Mouse (Mus musculus): ENCODE measurements at regions not wholly inside any gene's neighbourhood (a gene's known extent, or its start where the extent isn't known, plus 50 kb on each side); places are given as distances from the start of the nearest gene placed in this dataset.

DNA sequence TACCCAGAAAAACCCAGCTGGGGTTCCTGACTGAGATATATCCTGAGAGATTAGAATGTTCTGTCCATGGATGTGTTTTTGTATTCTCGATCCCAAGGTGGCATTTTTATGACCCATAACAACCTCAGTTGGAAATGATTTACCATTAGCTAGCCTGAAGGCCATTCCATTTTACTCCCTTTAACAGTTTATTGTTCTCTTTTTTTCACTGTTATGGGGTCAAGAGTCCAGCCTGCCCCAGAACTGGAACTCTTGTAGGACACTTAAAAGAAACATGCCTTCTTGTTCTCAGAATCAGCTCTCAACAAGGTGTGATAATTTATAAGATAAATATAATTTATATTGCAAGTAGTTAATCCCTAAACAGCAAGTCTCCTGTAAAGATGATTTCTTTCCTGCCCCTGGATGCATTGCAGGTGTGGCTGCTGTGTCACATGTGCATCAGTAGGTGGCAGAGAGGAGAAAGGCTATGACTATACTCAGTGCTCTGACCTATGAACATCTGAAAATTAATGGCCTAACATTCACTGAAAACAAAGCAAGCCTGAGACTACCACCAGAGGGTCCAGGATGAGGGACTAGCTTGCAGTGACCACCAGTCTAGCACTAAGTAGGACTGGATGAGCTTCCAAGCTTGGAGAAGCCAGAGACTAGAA is 181.6 kb upstream of the Gm527 start:
- H3K4me1 ChIP-seq = no peaks in the 10 kb centered on the region
- no peak overlapping the region for H3K4me2 ChIP-seq
- H3K27me3 ChIP-seq (replicated peaks) = no peaks in the 10 kb centered on the region
- no peak overlapping the region for H3K9ac ChIP-seq
- H3K27ac ChIP-seq = no peak overlapping the region
- H3K36me3 ChIP-seq (replicated peaks) = no peaks in the 10 kb centered on the region
- WGBS = 98% methylated on average over 1 of the region's 1 CpGs
- no peak overlapping the region for H3K4me3 ChIP-seq
- no peaks in the 10 kb centered on the region for H3K9me3 ChIP-seq
- ATAC-seq (replicated peaks) = no peak

DNA sequence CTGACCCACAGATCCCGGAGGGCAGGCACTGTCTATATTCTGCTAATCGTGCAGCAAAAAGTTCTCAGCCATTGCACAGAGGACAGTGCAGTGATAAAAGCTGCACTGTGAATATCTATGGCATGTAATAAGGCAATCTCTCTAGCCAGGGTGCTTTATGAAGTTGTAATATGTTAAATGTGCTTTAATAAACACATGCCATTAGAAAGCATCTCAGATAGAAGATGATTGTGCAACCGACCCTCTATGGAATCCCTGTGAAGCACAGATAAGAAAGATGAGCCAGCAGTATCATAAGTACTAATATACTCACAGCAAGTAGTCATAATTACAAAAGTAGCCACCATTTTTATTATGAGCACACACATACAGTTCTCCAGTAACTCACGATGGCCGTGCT is 214.3 kb upstream of the Gm527 start:
- H3K36me3 ChIP-seq (replicated peaks) = no peaks in the 10 kb centered on the region
- no peak overlapping the region for H3K9ac ChIP-seq
- no peak overlapping the region for H3K4me2 ChIP-seq
- H3K4me1 ChIP-seq = no peaks in the 10 kb centered on the region
- H3K4me3 ChIP-seq = no peak overlapping the region
- no peak for ATAC-seq (replicated peaks)
- H3K27ac ChIP-seq = no peak overlapping the region
- no peaks in the 10 kb centered on the region for H3K9me3 ChIP-seq
- H3K27me3 ChIP-seq (replicated peaks) = no peaks in the 10 kb centered on the region
- WGBS = 92% methylated on average over 5 of the region's 5 CpGs

DNA sequence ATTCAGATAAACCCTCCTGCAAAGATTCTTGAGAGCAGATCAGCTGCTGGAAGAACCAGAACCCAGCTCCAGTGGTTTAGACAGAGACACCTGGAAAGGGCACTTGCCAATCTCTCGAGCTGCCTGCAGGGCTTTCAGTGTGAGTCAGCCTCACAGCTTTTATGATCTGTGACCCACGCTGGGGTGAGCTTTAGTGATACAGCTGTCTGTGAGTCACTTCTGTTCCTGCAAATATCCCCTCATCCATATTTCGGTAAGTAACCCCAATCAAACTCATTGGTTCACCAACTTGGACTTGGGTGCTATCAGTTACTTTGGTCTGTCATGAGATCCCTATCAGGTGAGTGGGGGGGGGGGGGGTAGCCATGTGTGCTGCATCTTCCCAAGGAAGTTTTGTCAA is 216.6 kb upstream of the Gm527 start:
- Histone ChIP-seq H3K4me1 (no peaks in the 10 kb centered on the region), H3K27me3 (replicated peaks) (no peaks in the 10 kb centered on the region), H3K9ac (no peak overlapping the region), H3K4me3 (no peak overlapping the region), H3K36me3 (replicated peaks) (no peaks in the 10 kb centered on the region), H3K9me3 (no peaks in the 10 kb centered on the region), H3K27ac (no peak overlapping the region), H3K4me2 (no peak overlapping the region)
- ATAC-seq (replicated peaks) = no peak
- WGBS = 80% methylated on average over 3 of the region's 3 CpGs

DNA sequence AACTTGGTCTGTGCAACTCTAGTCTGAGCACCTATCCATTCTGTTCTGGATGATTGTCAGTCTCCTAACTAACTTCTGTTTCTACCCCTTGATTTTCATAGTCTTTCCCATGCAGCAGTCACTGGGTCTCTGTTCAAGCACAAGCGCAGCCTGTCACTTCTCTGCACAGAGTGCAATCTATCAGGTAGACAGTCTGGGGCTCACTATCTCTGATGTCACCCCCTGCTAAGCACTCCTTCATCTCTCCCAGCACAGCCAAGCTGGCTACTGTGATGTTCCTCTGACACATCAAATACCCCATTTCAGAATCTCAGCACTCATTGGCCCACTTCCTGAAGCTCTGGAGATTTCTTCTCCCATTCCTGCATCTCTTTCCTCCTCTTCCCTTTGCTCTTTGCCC is 220.9 kb upstream of the Fscb start:
- H3K9ac ChIP-seq = no peak overlapping the region
- peaks cover 8% of the 10 kb centered on the region for H3K4me1 ChIP-seq
- peak; percentile 61 for ATAC-seq (replicated peaks)
- WGBS = 85% methylated on average over 1 of the region's 1 CpGs
- H3K9me3 ChIP-seq = no peaks in the 10 kb centered on the region
- no peak overlapping the region for H3K4me2 ChIP-seq
- H3K27me3 ChIP-seq (replicated peaks) = no peaks in the 10 kb centered on the region
- no peak overlapping the region for H3K4me3 ChIP-seq
- no peaks in the 10 kb centered on the region for H3K36me3 ChIP-seq (replicated peaks)
- H3K27ac ChIP-seq = no peak overlapping the region

DNA sequence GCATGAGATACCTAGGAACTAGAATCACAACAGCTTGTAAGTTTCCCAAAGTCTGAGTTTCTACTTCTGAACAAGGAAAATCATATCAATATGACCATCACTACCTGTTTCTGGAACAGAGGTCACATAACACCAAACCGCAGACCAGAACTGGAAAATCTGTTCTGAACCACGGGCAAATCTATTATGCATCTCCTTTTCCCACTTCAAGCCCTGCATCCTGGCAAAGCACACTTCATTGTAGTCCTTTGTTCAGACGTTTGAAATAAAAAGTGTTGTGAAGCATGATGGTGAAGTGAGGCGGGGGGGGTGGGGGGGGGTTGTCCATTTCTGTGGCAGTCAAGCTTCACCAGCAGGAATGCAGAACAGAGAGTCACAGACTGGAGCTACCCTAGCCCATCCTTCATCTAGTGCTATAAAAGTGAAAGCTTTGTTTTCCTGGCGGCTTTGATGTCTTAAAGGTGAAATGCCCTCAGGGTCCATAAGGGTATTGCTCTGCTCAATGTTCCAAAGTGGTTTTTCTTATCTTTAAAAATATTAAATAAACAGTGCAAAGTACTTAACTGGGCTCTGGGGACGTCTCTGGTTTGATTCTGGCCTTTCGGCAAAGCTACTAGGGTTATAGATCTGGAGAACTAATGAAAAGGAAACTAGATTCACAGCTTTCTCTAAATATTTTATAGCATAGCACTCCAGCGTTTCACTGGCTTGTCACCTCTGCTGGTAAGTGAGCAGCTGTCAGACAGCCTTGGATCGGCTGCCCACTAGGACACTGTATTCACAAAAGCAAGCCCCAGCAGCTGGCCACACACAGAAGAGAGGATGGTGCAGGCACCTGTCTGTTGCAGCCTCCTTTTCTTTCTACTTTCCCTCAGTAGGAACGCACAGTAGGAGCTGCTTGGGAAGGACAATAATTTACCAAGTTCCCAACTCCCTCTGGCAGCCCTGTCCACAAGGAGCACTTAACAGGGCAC is 218.0 kb upstream of the Fscb start:
- no peaks in the 10 kb centered on the region for H3K27me3 ChIP-seq (replicated peaks)
- peak; percentile 77 for ATAC-seq (replicated peaks)
- WGBS = 24% methylated on average over 10 of the region's 10 CpGs
- H3K4me3 ChIP-seq = no peak overlapping the region
- no peaks in the 10 kb centered on the region for H3K36me3 ChIP-seq (replicated peaks)
- no peak overlapping the region for H3K9ac ChIP-seq
- H3K4me2 ChIP-seq = peak overlapping the region; percentile 13; the same call in 1 of the 2 replicates
- H3K27ac ChIP-seq = peak overlapping the region; percentile 55
- peaks cover 8% of the 10 kb centered on the region for H3K4me1 ChIP-seq
- H3K9me3 ChIP-seq = no peaks in the 10 kb centered on the region

DNA sequence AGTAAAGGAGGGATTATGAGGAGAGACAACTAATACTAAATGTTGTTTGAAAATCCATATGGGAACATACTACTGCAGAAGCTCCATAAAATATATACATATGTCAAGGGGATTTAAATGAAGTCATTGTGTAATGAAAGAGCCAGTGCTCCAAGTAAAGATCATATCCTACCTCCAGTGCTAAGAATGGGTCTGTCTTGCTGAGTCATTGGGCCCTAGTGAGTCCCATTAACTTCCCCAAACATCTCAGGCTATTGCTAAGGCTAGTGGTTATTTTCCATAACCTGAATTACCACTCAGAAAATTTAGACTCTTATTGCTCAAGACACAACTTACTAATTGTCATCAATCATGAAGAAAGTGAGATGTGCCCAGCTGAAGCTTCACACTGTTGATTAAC is 215.2 kb upstream of the Fscb start:
- Histone ChIP-seq H3K4me1 (peaks cover 8% of the 10 kb centered on the region), H3K4me2 (no peak overlapping the region), H3K9me3 (no peaks in the 10 kb centered on the region), H3K4me3 (no peak overlapping the region), H3K27ac (no peak overlapping the region), H3K27me3 (replicated peaks) (no peaks in the 10 kb centered on the region), H3K36me3 (replicated peaks) (no peaks in the 10 kb centered on the region), H3K9ac (no peak overlapping the region)
- no peak for ATAC-seq (replicated peaks)

DNA sequence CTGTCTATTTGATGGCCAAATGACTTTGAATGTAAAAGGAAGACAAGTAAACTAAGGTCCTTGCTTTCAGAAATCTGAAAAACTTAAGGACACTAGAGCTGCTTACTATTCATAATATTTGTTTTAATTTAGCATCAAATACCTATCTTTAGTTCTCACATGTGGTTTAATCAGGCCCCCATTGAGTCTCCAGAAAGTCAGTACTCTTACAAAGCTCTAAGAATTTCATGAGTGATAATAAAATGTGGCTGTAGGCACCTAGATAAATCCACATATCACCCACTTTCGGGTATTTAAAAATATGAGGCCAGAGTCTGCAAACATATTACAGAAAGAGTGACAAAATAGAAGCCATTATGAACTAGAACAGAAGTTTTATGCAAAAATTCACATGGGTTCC is 214.1 kb upstream of the Fscb start:
- Histone ChIP-seq H3K9me3 (no peaks in the 10 kb centered on the region), H3K4me1 (peaks cover 8% of the 10 kb centered on the region), H3K4me2 (no peak overlapping the region), H3K4me3 (no peak overlapping the region), H3K9ac (no peak overlapping the region), H3K36me3 (replicated peaks) (no peaks in the 10 kb centered on the region), H3K27ac (no peak overlapping the region), H3K27me3 (replicated peaks) (no peaks in the 10 kb centered on the region)
- WGBS = 90% methylated on average over 1 of the region's 1 CpGs
- ATAC-seq (replicated peaks) = no peak

DNA sequence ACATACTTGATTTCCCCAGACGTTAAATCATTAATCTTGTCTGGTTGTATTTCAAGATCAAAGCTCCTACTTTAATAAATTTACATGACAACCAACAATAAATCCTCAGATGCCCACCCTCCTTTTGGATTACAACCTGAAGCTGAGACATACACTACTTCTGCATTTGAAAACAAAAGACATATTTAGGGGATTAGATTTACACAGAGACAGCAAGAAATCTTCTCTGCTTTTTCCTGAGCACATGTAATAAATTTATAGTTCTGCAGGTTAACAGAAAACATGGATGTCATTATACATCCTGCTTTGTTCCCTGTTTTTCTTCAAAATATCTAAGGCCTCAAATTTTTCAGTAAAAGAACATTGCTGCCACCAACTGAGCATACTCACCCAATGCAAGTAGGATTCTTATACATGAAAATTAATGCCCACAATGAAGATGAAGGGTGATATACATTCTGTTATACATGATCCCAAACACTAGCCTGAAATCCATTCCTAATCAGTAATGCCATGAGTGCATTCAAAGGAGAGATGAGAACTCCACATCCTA is 166.4 kb upstream of the Fscb start:
- Histone ChIP-seq H3K4me3 (no peak overlapping the region), H3K4me2 (no peak overlapping the region), H3K9ac (no peak overlapping the region), H3K27ac (peak overlapping the region; percentile 61; the same call in 1 of the 2 replicates), H3K4me1 (no peaks in the 10 kb centered on the region), H3K9me3 (no peaks in the 10 kb centered on the region), H3K27me3 (replicated peaks) (no peaks in the 10 kb centered on the region), H3K36me3 (replicated peaks) (no peaks in the 10 kb centered on the region)
- 26% methylated on average over 1 of the region's 1 CpGs for WGBS
- peak; percentile 83 for ATAC-seq (replicated peaks)

DNA sequence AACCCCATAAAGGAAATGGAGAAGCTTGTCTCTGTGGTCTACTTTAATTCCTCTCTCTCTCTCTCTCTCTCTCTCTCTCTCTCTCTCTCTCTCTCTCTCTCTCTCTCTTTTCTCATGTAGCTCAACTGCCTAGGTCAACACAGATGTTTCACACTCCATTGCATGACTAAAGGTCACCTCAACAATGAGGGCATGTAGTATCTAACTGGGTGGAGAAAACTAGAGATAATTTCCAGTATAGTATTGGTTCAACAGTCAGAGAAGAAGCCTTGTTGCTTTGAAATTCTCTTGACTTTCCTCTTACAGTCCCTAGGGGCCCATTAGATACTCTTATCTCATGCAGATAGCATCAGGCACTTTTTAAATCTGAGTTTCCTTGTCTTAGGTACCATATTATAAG is 140.4 kb upstream of the Fscb start:
- Histone ChIP-seq H3K4me1 (no peaks in the 10 kb centered on the region; the same call in 1 of the 2 replicates), H3K4me2 (no peak overlapping the region), H3K9me3 (no peaks in the 10 kb centered on the region), H3K27me3 (replicated peaks) (no peaks in the 10 kb centered on the region), H3K4me3 (no peak overlapping the region), H3K36me3 (replicated peaks) (no peaks in the 10 kb centered on the region), H3K27ac (no peak overlapping the region), H3K9ac (no peak overlapping the region)
- ATAC-seq (replicated peaks) = no peak
